Mouse (Mus musculus) MEL (cell line): Measurements from ENCODE around the gene Eef2k. TPM values are rescaled to one million over a fixed set of nuclear protein-coding genes. Genes with fewer than 3 reads are reported as not detected.
A peak's percentile ranks its signal among the peaks of the same experiment; 100 is the strongest.

ENCODE experiments used
- DNase-seq: peaks from one replicate; pipeline ENCODE4 v3.0.0; 2011; ENCODE audit warnings: low read depth, low spot score
- H3K27ac ChIP-seq: 2 replicates; pipeline ENCODE4 v1.5.1; 2012; ENCODE audit warnings: low read depth, mild to moderate bottlenecking, control low read depth, low read length, moderate library complexity; ENCODE audit not compliant: control insufficient read depth
- H3K27me3 ChIP-seq, 2 experiments: fragments of 150-350 bp in 1 of 2; sonication (generic) in 1 of 2; 2 replicates each; pipeline ENCODE4 v1.6.1; 2012; ENCODE audit warnings: low read length in 2 of 2, mild to moderate bottlenecking in 2 of 2, improper control_type of control experiment in 1 of 2, moderate library complexity in 1 of 2; ENCODE audit not compliant: insufficient read depth in 2 of 2, control insufficient read depth in 1 of 2
- H3K36me3 ChIP-seq, 2 experiments: 2 replicates each; pipeline ENCODE4 v1.6.1; 2012 to 2014; ENCODE audit warnings: low read length in 2 of 2, improper control_type of control experiment in 1 of 2, inconsistent platforms in 1 of 2, mild to moderate bottlenecking in 1 of 2; ENCODE audit not compliant: insufficient read depth in 2 of 2, control insufficient read depth in 1 of 2
- H3K4me1 ChIP-seq, 2 experiments: fragments of 150-350 bp in 1 of 2; sonication (generic) in 1 of 2; 2 replicates each; pipeline ENCODE4 v1.6.1; 2012; ENCODE audit warnings: low read length in 2 of 2, improper control_type of control experiment in 1 of 2, mild to moderate bottlenecking in 1 of 2; ENCODE audit not compliant: insufficient read depth in 2 of 2, control insufficient read depth in 1 of 2
- H3K4me3 ChIP-seq, 2 experiments: fragments of 150-350 bp in 1 of 2; sonication (generic) in 1 of 2; 2 replicates each; pipeline ENCODE4 v1.5.1; 2012; ENCODE audit warnings: low read depth in 2 of 2, low read length in 2 of 2, mild to moderate bottlenecking in 2 of 2, moderate library complexity in 2 of 2, control low read depth in 1 of 2, improper control_type of control experiment in 1 of 2; ENCODE audit not compliant: control insufficient read depth in 1 of 2, insufficient read depth in 1 of 2
- H3K79me2 ChIP-seq: 2 replicates; pipeline ENCODE4 v1.6.1; 2012; ENCODE audit warnings: mild to moderate bottlenecking, low read length, moderate library complexity; ENCODE audit not compliant: control insufficient read depth, poor library complexity, insufficient read depth
- H3K9ac ChIP-seq: 2 replicates; pipeline ENCODE4 v1.6.1; 2012; ENCODE audit warnings: low read depth, mild to moderate bottlenecking, control low read depth, low read length, moderate library complexity; ENCODE audit not compliant: control insufficient read depth, poor library complexity, severe bottlenecking
- H3K9me3 ChIP-seq: fragments of 150-350 bp; sonication (generic); replicated peaks from 2 replicates; pipeline ENCODE4 v1.6.1; 2012; ENCODE audit warnings: mild to moderate bottlenecking, low read length, improper control_type of control experiment, moderate library complexity; ENCODE audit not compliant: insufficient read depth
- BHLHE40 ChIP-seq: IDR thresholded peaks from 2 replicates; pipeline ENCODE4 v1.6.1; 2012; ENCODE audit warnings: low read depth, mild to moderate bottlenecking, inconsistent platforms, low read length, improper control_type of control experiment, borderline replicate concordance
- E2F4 ChIP-seq: IDR thresholded peaks from 2 replicates; pipeline ENCODE4 v1.6.1; 2011; ENCODE audit warnings: low read depth, low read length, improper control_type of control experiment, borderline replicate concordance
- ELF1 ChIP-seq: IDR thresholded peaks from 2 replicates; pipeline ENCODE4 v1.6.1; 2014; ENCODE audit warnings: low read depth, mild to moderate bottlenecking, inconsistent platforms, low read length, improper control_type of control experiment, moderate library complexity
- EP300 ChIP-seq, 2 experiments: IDR thresholded peaks; 2 replicates each; pipeline ENCODE4 v1.6.1; 2011; ENCODE audit warnings: improper control_type of control experiment in 2 of 2, low read length in 2 of 2, low read depth in 1 of 2, mild to moderate bottlenecking in 1 of 2
- ETS1 ChIP-seq: IDR thresholded peaks from 2 replicates; pipeline ENCODE4 v1.6.1; 2012; ENCODE audit warnings: low read depth, mild to moderate bottlenecking, inconsistent platforms, low read length, improper control_type of control experiment, moderate library complexity
- GATA1 ChIP-seq: IDR thresholded peaks from 2 replicates; pipeline ENCODE4 v1.6.1; 2011; ENCODE audit warnings: low read depth, low read length, improper control_type of control experiment
- HCFC1 ChIP-seq: IDR thresholded peaks from 2 replicates; pipeline ENCODE4 v1.6.1; 2012; ENCODE audit warnings: low read depth, mild to moderate bottlenecking, inconsistent platforms, low read length, improper control_type of control experiment, moderate library complexity
- JUND ChIP-seq: IDR thresholded peaks from 2 replicates; pipeline ENCODE4 v1.6.1; 2011; ENCODE audit warnings: low read depth, mild to moderate bottlenecking, improper control_type of control experiment, low read length
- MAZ ChIP-seq: IDR thresholded peaks from 2 replicates; pipeline ENCODE4 v1.6.1; 2012; ENCODE audit warnings: low read depth, mild to moderate bottlenecking, inconsistent platforms, low read length, improper control_type of control experiment
- MYC ChIP-seq: IDR thresholded peaks from 2 replicates; pipeline ENCODE4 v1.6.1; 2011; ENCODE audit warnings: low read depth, mild to moderate bottlenecking, low read length, improper control_type of control experiment, moderate library complexity
- POLR2A ChIP-seq, 2 experiments: IDR thresholded peaks; 2 replicates each; pipeline ENCODE4 v1.6.1; 2011 to 2012; ENCODE audit warnings: low read length in 2 of 2, mild to moderate bottlenecking in 2 of 2, control low read depth in 1 of 2, improper control_type of control experiment in 1 of 2, low read depth in 1 of 2, moderate library complexity in 1 of 2; ENCODE audit not compliant: control insufficient read depth in 1 of 2, insufficient read depth in 1 of 2, poor library complexity in 1 of 2
- SMC3 ChIP-seq: IDR thresholded peaks from 2 replicates; pipeline ENCODE4 v1.6.1; 2011; ENCODE audit warnings: low read depth, low read length, improper control_type of control experiment
- TAL1 ChIP-seq: IDR thresholded peaks from 2 replicates; pipeline ENCODE4 v1.6.1; 2012; ENCODE audit warnings: mild to moderate bottlenecking, inconsistent platforms, low read length, moderate library complexity, mixed read lengths
- TCF12 ChIP-seq: IDR thresholded peaks from 2 replicates; pipeline ENCODE4 v1.6.1; 2014; ENCODE audit warnings: low read depth, mild to moderate bottlenecking, inconsistent platforms, low read length, improper control_type of control experiment, moderate library complexity
- ZKSCAN1 ChIP-seq: IDR thresholded peaks from 2 replicates; pipeline ENCODE4 v1.6.1; 2012; ENCODE audit warnings: low read depth, mild to moderate bottlenecking, inconsistent platforms, low read length, improper control_type of control experiment, moderate library complexity
- ZMIZ1 ChIP-seq: IDR thresholded peaks from 2 replicates; pipeline ENCODE4 v1.6.1; 2012; ENCODE audit warnings: low read depth, mild to moderate bottlenecking, inconsistent platforms, low read length, improper control_type of control experiment, moderate library complexity
- polyA plus RNA-seq, 2 experiments: library from polyadenylated mRNA; stranded (reverse) in 1 of 2; unstranded in 1 of 2; fragments of >175 nt in 1 of 2; fragments of >200 nt in 1 of 2; gene quantifications; 2 replicates each; pipeline versions ENCODE4 v1.2.1 to v1.2.4; 2012; ENCODE audit warnings: low replicate concordance in 2 of 2, low read depth in 1 of 2; ENCODE audit not compliant: insufficient read length in 2 of 2, insufficient read depth in 1 of 2, missing spikeins in 1 of 2
- total RNA-seq: library from RNA; depleted of rRNA; stranded (reverse); fragments of 300-350 nt; gene quantifications from 2 replicates; pipeline ENCODE4 v1.2.3, GENCODE M21; 2012

The Eef2k gene
- total and polyA plus RNA-seq, 3 experiments: 56.2 to 69.2 TPM; not detected in 1

- TF ChIP-seq E2F4 (no peak), BHLHE40 (no peak), SMC3 (no peak)
- H3K4me3 ChIP-seq: peak overlapping the region; percentile 56 to 63
- no peaks in the 10 kb centered on the region for H3K9me3 ChIP-seq
- peaks cover 5 to 11% of the 10 kb centered on the region in 2 experiments for H3K4me1 ChIP-seq
- no peaks in the 10 kb centered on the region for H3K27me3 ChIP-seq
- H3K79me2 ChIP-seq: peaks cover 16% of the 10 kb centered on the region
- peak overlapping the region; percentile 93 for H3K9ac ChIP-seq
- no peak for DNase-seq
- peak overlapping the region; percentile 85 for H3K27ac ChIP-seq
- H3K36me3 ChIP-seq: peaks cover 0 to 4% of the 10 kb centered on the region in 2 experiments; a peak in 3 of 4 replicates
Measured at GRCm38 (mm10) chr7:120843852-120844435, 1.3 kb downstream of the Eef2k start.

DNA sequence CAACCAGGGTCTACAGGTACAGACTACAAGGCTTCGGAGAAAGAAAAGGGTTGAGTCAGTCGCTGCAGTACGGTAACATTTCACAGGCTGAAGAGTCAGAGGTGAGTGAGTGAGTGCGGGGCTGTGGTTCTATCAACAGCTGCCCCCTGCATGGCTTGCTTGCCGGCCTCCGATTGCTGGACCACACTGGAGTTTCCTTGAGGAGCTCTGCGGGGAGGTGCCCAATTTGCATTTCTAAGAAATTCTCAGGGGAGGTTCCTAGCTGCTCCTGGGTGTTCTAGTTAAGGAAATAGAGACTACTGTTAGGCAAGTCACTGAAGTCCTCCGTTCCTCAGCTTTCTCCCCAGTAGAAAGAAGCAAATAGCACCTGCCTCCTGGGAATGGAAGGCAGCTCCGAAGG is 2.1 kb downstream of the Eef2k start:
- H3K4me3 ChIP-seq: no peak overlapping the region
- peaks cover 7 to 17% of the 10 kb centered on the region in 2 experiments for H3K4me1 ChIP-seq
- no peaks in the 10 kb centered on the region for H3K27me3 ChIP-seq
- peaks cover 16% of the 10 kb centered on the region for H3K79me2 ChIP-seq
- H3K27ac ChIP-seq: no peak overlapping the region
- DNase-seq: no peak
- H3K9ac ChIP-seq: no peak overlapping the region
- TF ChIP-seq GATA1: no peak
- TF ChIP-seq JUND: no peak
- TF ChIP-seq TCF12: no peak
- TF ChIP-seq POLR2A (IDR thresholded peaks at IDR 0.05; ENCODE audit: control insufficient read depth in 1 of 2, insufficient read depth in 1 of 2, low read depth in 1 of 2, low read length in 2 of 2, poor library complexity in 1 of 2): no peak
- TF ChIP-seq ETS1: no peak
- TF ChIP-seq ZMIZ1: no peak
- no peak for TF ChIP-seq MYC
- TF ChIP-seq ZKSCAN1: no peak
- H3K9me3 ChIP-seq: no peaks in the 10 kb centered on the region
- H3K36me3 ChIP-seq: peaks cover 0 to 9% of the 10 kb centered on the region in 2 experiments; a peak in 3 of 4 replicates

DNA sequence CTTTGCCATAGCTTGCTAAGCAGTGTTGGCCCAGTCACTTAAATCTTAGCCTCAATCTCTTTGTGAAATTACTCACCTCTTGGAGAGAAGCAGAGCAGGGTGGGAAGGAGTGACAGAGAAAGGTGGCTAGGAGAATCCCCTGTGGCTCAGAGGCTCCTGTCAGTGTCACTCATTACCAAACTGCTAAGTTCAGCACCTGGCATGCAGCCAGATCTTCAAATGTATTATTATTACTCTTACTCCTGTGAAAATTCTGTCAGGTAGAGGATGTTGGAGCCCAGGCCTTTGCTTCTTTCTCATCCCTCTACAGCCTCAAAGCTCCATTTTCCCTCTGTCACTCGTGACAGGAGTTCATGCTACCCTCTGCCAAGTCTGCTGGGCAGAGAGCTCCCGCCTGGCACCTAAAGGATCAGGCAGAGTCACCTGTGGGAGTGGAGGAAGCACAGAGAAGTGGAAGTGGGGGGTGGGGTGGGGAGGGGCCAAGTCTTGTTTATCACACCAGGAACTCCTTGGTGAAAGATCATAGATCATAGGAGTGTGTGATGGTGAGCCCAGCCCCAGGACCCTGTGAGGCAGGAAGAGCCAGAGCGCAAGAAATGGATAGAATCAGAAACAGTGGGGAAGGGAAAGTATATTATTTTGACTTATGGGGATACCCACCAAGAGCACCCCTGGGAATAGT is 6.3 kb downstream of the Eef2k start:
- no peak overlapping the region for H3K4me3 ChIP-seq
- H3K4me1 ChIP-seq: peaks cover 32 to 45% of the 10 kb centered on the region in 2 experiments
- no peak overlapping the region for H3K27ac ChIP-seq
- peaks cover 0 to 36% of the 10 kb centered on the region in 2 experiments; a peak in 3 of 4 replicates for H3K36me3 ChIP-seq
- TF ChIP-seq HCFC1 (no peak), MAZ (no peak), TAL1 (no peak), ELF1 (0 out of 2 replicates have a peak, but pooled peaks have one; percentile 25), TCF12 (no peak), MYC (no peak), EP300 (IDR thresholded peaks at IDR 0.05; ENCODE audit: low read depth in 1 of 2, low read length in 2 of 2) (0 out of 4 replicates have a peak, but pooled peaks of 1 of the 2 experiments have one; percentile 15)
- no peaks in the 10 kb centered on the region for H3K27me3 ChIP-seq
- peaks cover 6% of the 10 kb centered on the region for H3K79me2 ChIP-seq
- peak; percentile 51 for DNase-seq
- H3K9me3 ChIP-seq: no peaks in the 10 kb centered on the region
- H3K9ac ChIP-seq: no peak overlapping the region
